8 mouse cellular contexts compared by ENCODE assay signal in genomic region chr11:95144946-95145483, GRCm38 (mm10). TPM values are rescaled to one million over a fixed set of nuclear protein-coding genes. Genes with fewer than 3 reads are reported as not detected.
DNase-seq lines count a peak whose midpoint lies in the region; ATAC-seq and TF ChIP-seq lines count a peak whose summit lies in the region.

No protein-coding gene starts in this region.

- no peak overlapping the region for H3K27ac ChIP-seq in heart, embryonic 15.5 days
- peak overlapping the region; percentile 80 for H3K27ac ChIP-seq in embryonic facial prominence, embryonic 10.5 days (replicated peaks)
- no peak overlapping the region for H3K27ac ChIP-seq in hindbrain, postnatal 0 days
- no peak overlapping the region for H3K27ac ChIP-seq in midbrain, embryonic 14.5 days (replicated peaks; ENCODE audit: low read depth, low read length)
- no peak overlapping the region for H3K27ac ChIP-seq in layer of hippocampus, adult 2 months

- no peak for ATAC-seq in heart, embryonic 15.5 days (replicated peaks; ENCODE audit: insufficient number of reproducible peaks, insufficient read depth, low FRiP score, low read depth)
- ATAC-seq in hindbrain, postnatal 0 days = no peak
- no peak for ATAC-seq in midbrain, embryonic 14.5 days (ENCODE audit: low FRiP score, low TSS enrichment)
- no peak for ATAC-seq in megakaryocyte-erythroid progenitor cell, adult 5-6 weeks (replicated peaks; ENCODE audit: low FRiP score, low TSS enrichment, poor library complexity, severe bottlenecking)

- under 1% methylated on average over 34 of the region's 34 CpGs for WGBS in heart, embryonic 15.5 days
- under 1% methylated on average over 34 of the region's 34 CpGs for WGBS in embryonic facial prominence, embryonic 10.5 days
- under 1% methylated on average over 34 of the region's 34 CpGs for WGBS in hindbrain, postnatal 0 days
- WGBS in midbrain, embryonic 14.5 days = under 1% methylated on average over 34 of the region's 34 CpGs

- no peaks in the 10 kb centered on the region for H3K9me3 ChIP-seq in heart, embryonic 15.5 days (replicated peaks)
- no peaks in the 10 kb centered on the region for H3K9me3 ChIP-seq in embryonic facial prominence, embryonic 10.5 days
- no peaks in the 10 kb centered on the region for H3K9me3 ChIP-seq in hindbrain, postnatal 0 days (ENCODE audit: low read length)
- no peaks in the 10 kb centered on the region for H3K9me3 ChIP-seq in midbrain, embryonic 14.5 days (ENCODE audit: control insufficient read depth, low read length)

- H3K27me3 ChIP-seq in heart, embryonic 15.5 days = peaks cover 100% of the 10 kb centered on the region
- peaks cover 100% of the 10 kb centered on the region for H3K27me3 ChIP-seq in embryonic facial prominence, embryonic 10.5 days (replicated peaks; ENCODE audit: low read depth, poor library complexity, severe bottlenecking)
- peaks cover 84% of the 10 kb centered on the region for H3K27me3 ChIP-seq in hindbrain, postnatal 0 days (ENCODE audit: insufficient read depth, low read length)
- H3K27me3 ChIP-seq in midbrain, embryonic 14.5 days (ENCODE audit: control insufficient read depth, insufficient read depth, low read length) = peaks cover 98% of the 10 kb centered on the region

- H3K4me3 ChIP-seq in heart, embryonic 15.5 days = peak overlapping the region; percentile 55
- H3K4me3 ChIP-seq in embryonic facial prominence, embryonic 10.5 days = peak overlapping the region; percentile 65
- H3K4me3 ChIP-seq in hindbrain, postnatal 0 days (ENCODE audit: low read length) = peak overlapping the region; percentile 34
- no peak overlapping the region for H3K4me3 ChIP-seq in midbrain, embryonic 14.5 days (replicated peaks; ENCODE audit: low read depth, low read length)
- no peak overlapping the region; the same call in 1 of the 2 replicates for H3K4me3 ChIP-seq in layer of hippocampus, adult 2 months

- no peak for DNase-seq in heart, postnatal 25 days (ENCODE audit: low spot score)
- DNase-seq in embryonic facial prominence, embryonic 10.5 days (ENCODE audit: low spot score) = peak; percentile 66
- no peak for DNase-seq in hindbrain, postnatal 0 days (ENCODE audit: low spot score)
- DNase-seq in midbrain, embryonic 14.5 days = no peak
- DNase-seq in layer of hippocampus, adult 2 months (ENCODE audit: low spot score in 2 of 2) = no peak
- DNase-seq in embryo, embryonic 9.5 days (ENCODE audit: extremely low spot score) = no peak

- TF ChIP-seq CTCF in hindbrain, postnatal 0 days (IDR thresholded peaks at IDR 0.05; ENCODE audit: low read depth) = no peak
- no peak for TF ChIP-seq CTCF in layer of hippocampus, adult 2 months (conservative IDR thresholded peaks at IDR 0.05)

- H3K4me2 ChIP-seq in heart, embryonic 15.5 days = peak overlapping the region; percentile 94
- peak overlapping the region; percentile 62 for H3K4me2 ChIP-seq in hindbrain, postnatal 0 days (ENCODE audit: low read depth, low read length)
- peak overlapping the region; percentile 56 for H3K4me2 ChIP-seq in midbrain, embryonic 14.5 days (ENCODE audit: low read length)

- H3K4me1 ChIP-seq in heart, embryonic 15.5 days (replicated peaks) = peaks cover 31% of the 10 kb centered on the region
- H3K4me1 ChIP-seq in embryonic facial prominence, embryonic 10.5 days = peaks cover 61% of the 10 kb centered on the region
- H3K4me1 ChIP-seq in hindbrain, postnatal 0 days (ENCODE audit: insufficient read depth, low read length) = peaks cover 8% of the 10 kb centered on the region
- H3K4me1 ChIP-seq in midbrain, embryonic 14.5 days (ENCODE audit: control insufficient read depth, insufficient read depth, low read length) = peaks cover 10% of the 10 kb centered on the region; the same call in 1 of the 2 replicates

- H3K9ac ChIP-seq in heart, embryonic 15.5 days = peak overlapping the region; percentile 9; the same call in 1 of the 2 replicates
- H3K9ac ChIP-seq in hindbrain, postnatal 0 days (replicated peaks; ENCODE audit: low read length) = no peak overlapping the region
- H3K9ac ChIP-seq in midbrain, embryonic 14.5 days (replicated peaks; ENCODE audit: low read length) = no peak overlapping the region

- H3K36me3 ChIP-seq in heart, embryonic 15.5 days = no peaks in the 10 kb centered on the region
- no peaks in the 10 kb centered on the region for H3K36me3 ChIP-seq in embryonic facial prominence, embryonic 10.5 days (replicated peaks)
- H3K36me3 ChIP-seq in hindbrain, postnatal 0 days (ENCODE audit: insufficient read depth, low read length) = no peaks in the 10 kb centered on the region
- no peaks in the 10 kb centered on the region for H3K36me3 ChIP-seq in midbrain, embryonic 14.5 days (ENCODE audit: control insufficient read depth, insufficient read depth, low read length)

- intact Hi-C loops in heart, postnatal 25 days (cut with DNase I) = loop anchor here (5.0 kb wide), 1 partner anchor 47 kb away; no protein-coding TSS in a partner anchor

RNA-seq across cellular contexts. Expression of gene Dlx4, which starts 1.0 kb away (rescaled TPM):
- polyA plus RNA-seq in heart, embryonic 15.5 days (2015; fragmentation: Nextera tagmentation; extraction: Ambion mirVana) = 0.08 and 0.10 TPM in 2 replicates
- total RNA-seq in heart, postnatal 25 days (2021) = under 1 TPM in 1 of 2 experiments, not detected in 1; 0.11 TPM
- 3.6 and 4.3 TPM in 2 replicates for polyA plus RNA-seq in embryonic facial prominence, embryonic 10.5 days (2016; fragmentation: Nextera tagmentation; extraction: Ambion mirVana)
- 0.52 and 0.68 TPM in 2 replicates for total RNA-seq in hindbrain, postnatal 0 days (2014; rRNA removed)
- polyA plus RNA-seq in hindbrain, postnatal 0 days (2015; fragmentation: Nextera tagmentation; extraction: Ambion mirVana) = 0.29 and 0.43 TPM in 2 replicates
- 0.12 TPM in 1 of 2 replicates, not detected in the other for polyA plus RNA-seq in midbrain, embryonic 14.5 days (2014; fragmentation: Nextera tagmentation; extraction: Ambion mirVana)
- total RNA-seq in layer of hippocampus, adult 2 months (2021) = not detected
- not detected in 2 replicates for total RNA-seq in megakaryocyte-erythroid progenitor cell, adult 5-6 weeks (2014; fragmentation: Nextera tagmentation)
- not detected in 2 replicates for total RNA-seq in megakaryocyte-erythroid progenitor cell, adult 5-6 weeks (2017)

RNA-seq across cellular contexts. Expression of gene Dlx3, which starts 25.1 kb away (rescaled TPM):
- polyA plus RNA-seq in heart, embryonic 15.5 days (2015; fragmentation: Nextera tagmentation; extraction: Ambion mirVana) = 0.08 and 0.10 TPM in 2 replicates
- total RNA-seq in heart, postnatal 25 days (2021) = not detected
- 29.8 and 31.3 TPM in 2 replicates for polyA plus RNA-seq in embryonic facial prominence, embryonic 10.5 days (2016; fragmentation: Nextera tagmentation; extraction: Ambion mirVana)
- 0.18 and 0.37 TPM in 2 replicates for total RNA-seq in hindbrain, postnatal 0 days (2014; rRNA removed)
- 0.23 and 0.28 TPM in 2 replicates for polyA plus RNA-seq in hindbrain, postnatal 0 days (2015; fragmentation: Nextera tagmentation; extraction: Ambion mirVana)
- polyA plus RNA-seq in midbrain, embryonic 14.5 days (2014; fragmentation: Nextera tagmentation; extraction: Ambion mirVana) = 0.13 and 0.38 TPM in 2 replicates
- total RNA-seq in layer of hippocampus, adult 2 months (2021) = not detected
- not detected in 2 replicates for total RNA-seq in megakaryocyte-erythroid progenitor cell, adult 5-6 weeks (2014; fragmentation: Nextera tagmentation)
- total RNA-seq in megakaryocyte-erythroid progenitor cell, adult 5-6 weeks (2017) = not detected in 2 replicates

Comparison
In these comparisons a context has a peak if more than half of its experiments do, and no peak if none do; other contexts are left out.
1. H3K4me3 ChIP-seq: peak in heart, embryonic 15.5 days (single experiment), embryonic facial prominence, embryonic 10.5 days (single experiment) and hindbrain, postnatal 0 days (single experiment); none in midbrain, embryonic 14.5 days (single experiment) and layer of hippocampus, adult 2 months (single experiment).
2. Peak in every context shown above with its lines, with median percentiles within 50 percentile points of each other: H3K4me2 ChIP-seq.